Mouse (Mus musculus) liver, embryonic 16.5 days (tissue): Measurements from ENCODE around the gene Lrch1. TPM values are rescaled to one million over a fixed set of nuclear protein-coding genes. Genes with fewer than 3 reads are reported as not detected.

Experiments used
- ATAC-seq: fragments of 200-750 bp; cut with Nextera tagmentation; 2 replicates; pipeline ENCODE4 v1.8.0; 2017; ENCODE audit warnings: low read depth, mild to moderate bottlenecking, moderate number of reproducible peaks, moderate library complexity
- H3K27ac ChIP-seq: fragments of 300-500 bp; sonication (generic); 2 replicates; pipeline ENCODE4 v1.5.1; 2014; ENCODE audit warnings: mild to moderate bottlenecking, low read length
- H3K27me3 ChIP-seq: fragments of 300-500 bp; sonication (generic); 2 replicates; pipeline ENCODE4 v1.6.1; 2014; ENCODE audit warnings: low read depth, low read length, mixed read lengths; ENCODE audit not compliant: control insufficient read depth, insufficient read depth
- H3K36me3 ChIP-seq: fragments of 300-500 bp; sonication (generic); 2 replicates; pipeline ENCODE4 v1.6.1; 2014; ENCODE audit warnings: mild to moderate bottlenecking; ENCODE audit not compliant: control insufficient read depth, insufficient read depth
- H3K4me1 ChIP-seq: fragments of 300-500 bp; sonication (generic); 2 replicates; pipeline ENCODE4 v1.6.1; 2014; ENCODE audit warnings: low read depth, low read length, mixed read lengths; ENCODE audit not compliant: control insufficient read depth
- H3K4me2 ChIP-seq: fragments of 300-500 bp; sonication (generic); 2 replicates; pipeline ENCODE4 v1.6.1; 2014; ENCODE audit warnings: low read depth, low read length, mixed read lengths
- H3K4me3 ChIP-seq: fragments of 300-500 bp; sonication (generic); 2 replicates; pipeline ENCODE4 v1.5.1; 2014; ENCODE audit warnings: low read depth, mild to moderate bottlenecking, low read length
- H3K9ac ChIP-seq: fragments of 300-500 bp; sonication (generic); 2 replicates; pipeline ENCODE4 v1.6.1; 2014; ENCODE audit warnings: low read depth, low read length
- H3K9me3 ChIP-seq: fragments of 300-500 bp; sonication (generic); replicated peaks from 2 replicates; pipeline ENCODE4 v1.6.1; 2016; ENCODE audit warnings: low read length; ENCODE audit not compliant: control insufficient read depth
- WGBS: fragments of 180-500 bp; shearing (Covaris S2); extraction: QIAGEN DNeasy Blood & Tissue Kit; methylation state at CpG from one replicate; pipeline ENCODE4 v1.1.7; 2014; ENCODE audit not compliant: insufficient replicate concordance; 5-methylcytosine and 5-hydroxymethylcytosine counted together
- polyA plus RNA-seq: library from polyadenylated mRNA; unstranded; fragments of >200 nt; fragmentation: Nextera tagmentation; extraction: Ambion mirVana; gene quantifications from 2 replicates; pipeline ENCODE4 v1.2.1, GENCODE M21; 2015

Lrch1 gene
- polyA plus RNA-seq, 1 experiment from 2014 or later = 4.5 TPM

DNA sequence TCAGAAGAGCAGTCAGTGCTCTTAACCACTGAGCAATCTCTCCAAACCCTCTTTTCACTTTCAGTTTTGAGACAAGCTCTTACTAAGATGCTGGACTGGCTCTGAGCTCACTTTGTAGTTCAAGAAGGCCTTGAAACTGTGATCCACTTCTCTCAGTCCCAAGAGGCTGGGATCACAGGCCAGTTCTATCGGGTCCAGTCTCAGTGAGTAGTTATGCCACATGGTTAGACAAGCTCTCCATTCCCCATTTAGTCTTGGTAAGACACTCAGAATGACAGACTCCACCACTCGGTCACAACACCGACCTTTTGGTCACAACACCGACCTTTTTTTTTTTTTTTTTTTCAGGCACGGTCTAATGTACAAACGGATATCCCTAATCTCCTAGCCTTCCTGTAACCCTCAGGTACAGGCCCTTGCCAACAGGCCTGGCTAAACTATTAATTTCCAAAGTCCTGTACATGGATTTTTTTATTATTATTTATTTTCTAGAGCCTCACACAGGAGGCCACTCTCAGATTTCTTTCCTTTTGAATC, 4.0 kb downstream of the Lrch1 start:
- ATAC-seq = no peak
- Histone ChIP-seq H3K27ac (no peak overlapping the region), H3K36me3 (no peaks in the 10 kb centered on the region), H3K9me3 (no peaks in the 10 kb centered on the region), H3K27me3 (no peaks in the 10 kb centered on the region), H3K4me2 (no peak overlapping the region), H3K4me3 (no peak overlapping the region), H3K4me1 (peaks cover 27% of the 10 kb centered on the region), H3K9ac (no peak overlapping the region)
- 67% methylated on average over 6 of the region's 6 CpGs for WGBS

DNA sequence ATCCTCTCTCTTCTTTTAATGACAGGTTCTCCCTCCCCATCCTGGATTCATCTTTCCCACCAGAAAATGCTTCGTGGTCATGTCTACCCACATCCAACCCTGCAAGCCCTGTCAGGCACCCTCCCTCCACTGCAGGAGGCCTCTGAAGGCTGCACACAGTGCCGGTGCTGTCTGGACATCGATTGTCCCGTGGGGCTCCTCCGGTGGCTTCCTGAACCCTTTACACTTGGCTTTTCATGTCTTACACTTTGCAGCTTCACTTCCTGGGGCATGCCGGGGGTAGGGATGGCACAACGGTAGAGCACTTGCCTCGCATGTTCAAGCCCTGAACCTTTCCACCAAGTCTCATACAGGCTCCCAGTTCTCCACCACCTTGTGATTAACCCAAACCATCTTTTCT, 4.7 kb downstream of the Lrch1 start:
- no peak for ATAC-seq
- 25% methylated on average over 8 of the region's 8 CpGs for WGBS
- Histone ChIP-seq H3K9me3 (no peaks in the 10 kb centered on the region), H3K27ac (no peak overlapping the region), H3K4me3 (no peak overlapping the region), H3K4me1 (peaks cover 23% of the 10 kb centered on the region), H3K9ac (no peak overlapping the region), H3K27me3 (no peaks in the 10 kb centered on the region), H3K36me3 (no peaks in the 10 kb centered on the region), H3K4me2 (no peak overlapping the region)

DNA sequence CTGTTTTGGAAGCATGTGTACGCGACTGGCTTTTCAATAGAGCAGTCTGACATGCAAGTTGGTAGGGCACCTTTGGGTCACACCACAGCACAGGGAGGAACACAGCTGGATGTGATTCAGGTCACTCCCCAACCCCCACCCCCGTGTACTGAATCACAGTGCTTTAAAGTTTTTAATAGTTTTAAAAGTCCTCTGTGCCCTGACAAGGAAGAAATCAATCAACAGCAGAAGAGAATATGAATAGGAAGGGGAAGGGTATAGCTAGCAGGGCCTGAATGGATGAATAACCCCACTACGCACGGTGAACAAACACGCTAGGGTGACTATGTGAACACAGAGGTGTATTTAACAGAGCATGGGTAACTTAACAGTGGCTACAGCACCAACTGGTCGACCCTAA, 6.1 kb downstream of the Lrch1 start:
- ATAC-seq = no peak
- no peak overlapping the region for H3K4me3 ChIP-seq
- H3K9ac ChIP-seq = no peak overlapping the region
- H3K27me3 ChIP-seq = no peaks in the 10 kb centered on the region
- 78% methylated on average over 7 of the region's 7 CpGs for WGBS
- no peak overlapping the region for H3K27ac ChIP-seq
- H3K4me1 ChIP-seq = peaks cover 32% of the 10 kb centered on the region
- H3K36me3 ChIP-seq = no peaks in the 10 kb centered on the region
- no peak overlapping the region for H3K4me2 ChIP-seq
- no peaks in the 10 kb centered on the region for H3K9me3 ChIP-seq

DNA sequence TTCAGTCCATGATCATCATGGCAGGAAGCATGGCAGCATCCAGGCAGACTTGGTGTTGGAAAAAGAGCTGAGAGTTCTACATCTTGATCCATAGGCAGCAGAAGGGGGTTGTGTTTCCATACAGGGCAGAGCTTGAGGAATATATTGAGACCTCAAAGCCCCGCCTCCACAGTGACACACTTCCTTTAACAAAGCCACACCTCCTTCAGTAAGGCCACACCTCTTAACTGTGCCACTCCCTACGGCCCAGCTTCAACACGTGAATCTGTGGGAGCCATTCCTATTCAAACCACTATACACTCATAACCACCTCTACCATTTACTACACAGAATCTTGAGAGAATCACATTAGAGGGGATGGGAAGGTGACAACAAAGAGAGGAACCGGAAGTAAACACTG, 6.9 kb downstream of the Lrch1 start:
- 0 out of 2 replicates have a peak, but pooled peaks have one; percentile 35 for ATAC-seq
- Histone ChIP-seq H3K9ac (no peak overlapping the region), H3K4me3 (no peak overlapping the region), H3K9me3 (no peaks in the 10 kb centered on the region), H3K27me3 (no peaks in the 10 kb centered on the region), H3K4me2 (no peak overlapping the region), H3K36me3 (no peaks in the 10 kb centered on the region), H3K27ac (no peak overlapping the region), H3K4me1 (peaks cover 28% of the 10 kb centered on the region)
- WGBS = 64% methylated on average over 4 of the region's 4 CpGs

DNA sequence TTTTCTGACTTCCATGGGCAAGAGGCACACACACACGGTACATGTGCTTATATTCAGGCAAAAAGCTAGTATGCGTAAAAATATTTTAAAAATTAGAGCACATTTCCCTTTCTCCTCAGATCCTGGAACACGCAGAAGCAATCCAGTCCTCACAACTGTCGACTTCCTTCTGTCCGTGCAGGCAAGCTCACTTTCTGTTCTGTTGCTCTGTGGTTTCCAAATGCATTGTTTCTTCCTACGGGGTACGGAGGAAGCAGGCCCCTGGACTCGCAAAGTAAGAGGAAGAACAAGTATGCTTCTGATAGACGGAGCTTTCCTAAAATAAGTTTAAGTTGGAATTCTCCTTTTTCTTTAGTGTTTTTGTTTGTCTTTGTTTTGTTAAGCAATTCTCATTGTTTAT, 8.3 kb downstream of the Lrch1 start:
- H3K4me1 ChIP-seq = peaks cover 25% of the 10 kb centered on the region
- ATAC-seq = no peak
- peak overlapping the region; percentile 68 for H3K27ac ChIP-seq
- no peaks in the 10 kb centered on the region for H3K9me3 ChIP-seq
- no peak overlapping the region for H3K9ac ChIP-seq
- no peaks in the 10 kb centered on the region for H3K36me3 ChIP-seq
- peak overlapping the region; percentile 11; the same call in 1 of the 2 replicates for H3K4me2 ChIP-seq
- WGBS = 33% methylated on average over 9 of the region's 9 CpGs
- H3K27me3 ChIP-seq = no peaks in the 10 kb centered on the region
- no peak overlapping the region for H3K4me3 ChIP-seq

DNA sequence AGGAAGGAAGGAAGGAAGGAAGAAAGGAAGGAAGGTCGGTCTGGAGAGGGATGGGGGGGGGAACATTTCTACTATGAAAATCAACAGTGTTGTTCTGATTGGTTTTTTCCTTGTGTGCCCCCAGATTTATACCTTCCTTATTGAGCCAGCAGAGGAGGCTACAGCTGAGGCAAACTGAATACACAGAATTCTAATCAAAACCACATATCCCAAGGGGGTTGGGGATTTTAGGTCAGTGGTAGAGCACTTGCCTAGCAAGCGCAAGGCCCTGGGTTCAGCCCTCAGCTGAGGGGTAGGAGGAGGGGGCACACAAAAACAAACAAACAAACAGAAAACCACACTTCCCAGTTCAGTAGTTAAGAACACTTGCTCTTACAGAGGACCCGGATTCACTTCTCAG, 8.8 kb downstream of the Lrch1 start:
- no peaks in the 10 kb centered on the region for H3K36me3 ChIP-seq
- H3K9ac ChIP-seq = no peak overlapping the region
- H3K9me3 ChIP-seq = no peaks in the 10 kb centered on the region
- 51% methylated on average over 3 of the region's 3 CpGs for whole genome bisulfite sequencing
- no peak for ATAC-seq
- peak overlapping the region; percentile 68 for H3K27ac ChIP-seq
- no peaks in the 10 kb centered on the region for H3K27me3 ChIP-seq
- peak overlapping the region; percentile 11; the same call in 1 of the 2 replicates for H3K4me2 ChIP-seq
- no peak overlapping the region for H3K4me3 ChIP-seq
- H3K4me1 ChIP-seq = peaks cover 25% of the 10 kb centered on the region

DNA sequence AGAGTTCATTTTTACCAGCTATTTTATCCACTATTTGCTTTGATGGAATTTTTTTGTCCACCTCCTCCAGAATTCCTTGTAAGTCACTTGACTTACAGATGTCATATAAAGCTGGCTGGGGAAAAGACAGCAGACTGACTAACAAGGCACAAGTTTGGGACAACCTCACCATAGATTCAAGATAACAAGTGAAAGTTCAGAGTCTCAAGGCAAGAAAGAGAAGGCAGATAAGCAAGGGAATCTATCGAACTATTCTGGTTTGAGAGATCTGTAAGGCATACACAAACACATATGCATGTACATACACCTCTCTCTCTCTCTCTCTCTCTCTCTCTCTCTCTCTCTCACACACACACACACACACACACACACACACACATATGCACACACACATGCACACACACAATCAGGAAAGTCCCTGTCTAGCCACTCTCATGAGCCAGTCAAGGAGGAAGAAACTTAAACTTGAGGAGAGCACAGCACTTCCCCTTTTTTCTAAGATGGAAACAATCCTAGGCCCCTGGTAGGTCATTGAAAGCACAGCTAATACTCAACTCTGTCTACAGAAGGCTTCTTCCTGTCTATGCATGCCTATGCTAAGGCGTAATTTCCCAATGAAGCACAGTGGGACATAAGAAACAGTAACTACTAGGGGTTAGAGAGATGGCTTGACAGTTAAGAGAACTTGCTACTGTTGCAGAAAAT, 11.0 kb downstream of the Lrch1 start:
- peak; percentile 35; the same call in 1 of the 2 replicates for ATAC-seq
- WGBS = 31% methylated on average over 2 of the region's 2 CpGs
- peak overlapping the region; percentile 48 for H3K27ac ChIP-seq

DNA sequence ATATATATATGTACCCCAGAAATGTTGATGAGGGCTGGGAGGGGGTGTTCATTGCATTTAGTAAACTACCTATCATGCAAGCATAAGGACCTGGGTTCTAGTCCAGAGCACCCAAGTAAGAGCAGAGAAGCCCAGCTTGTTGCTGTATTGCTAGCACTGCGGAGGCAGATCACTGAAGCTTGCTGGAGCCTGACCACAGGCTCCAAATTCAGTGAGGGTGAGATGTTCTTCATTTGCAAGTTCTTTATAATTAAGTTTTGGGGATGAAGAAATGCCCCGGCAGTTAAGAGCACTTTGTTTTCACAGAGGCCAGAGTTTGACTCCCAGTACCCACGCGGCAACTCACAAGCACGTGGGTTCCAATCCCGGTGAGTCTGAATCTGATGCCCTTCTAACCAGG, 12.6 kb downstream of the Lrch1 start:
- H3K4me3 ChIP-seq = no peak overlapping the region
- 91% methylated on average over 6 of the region's 6 CpGs for WGBS
- no peak for ATAC-seq

More for the DNA sequence above, 11.0 kb downstream of the Lrch1 start:
- Histone ChIP-seq H3K4me2 (no peak overlapping the region), H3K9ac (no peak overlapping the region), H3K9me3 (no peaks in the 10 kb centered on the region), H3K4me1 (peaks cover 20% of the 10 kb centered on the region), H3K4me3 (no peak overlapping the region), H3K36me3 (no peaks in the 10 kb centered on the region), H3K27me3 (no peaks in the 10 kb centered on the region)

DNA sequence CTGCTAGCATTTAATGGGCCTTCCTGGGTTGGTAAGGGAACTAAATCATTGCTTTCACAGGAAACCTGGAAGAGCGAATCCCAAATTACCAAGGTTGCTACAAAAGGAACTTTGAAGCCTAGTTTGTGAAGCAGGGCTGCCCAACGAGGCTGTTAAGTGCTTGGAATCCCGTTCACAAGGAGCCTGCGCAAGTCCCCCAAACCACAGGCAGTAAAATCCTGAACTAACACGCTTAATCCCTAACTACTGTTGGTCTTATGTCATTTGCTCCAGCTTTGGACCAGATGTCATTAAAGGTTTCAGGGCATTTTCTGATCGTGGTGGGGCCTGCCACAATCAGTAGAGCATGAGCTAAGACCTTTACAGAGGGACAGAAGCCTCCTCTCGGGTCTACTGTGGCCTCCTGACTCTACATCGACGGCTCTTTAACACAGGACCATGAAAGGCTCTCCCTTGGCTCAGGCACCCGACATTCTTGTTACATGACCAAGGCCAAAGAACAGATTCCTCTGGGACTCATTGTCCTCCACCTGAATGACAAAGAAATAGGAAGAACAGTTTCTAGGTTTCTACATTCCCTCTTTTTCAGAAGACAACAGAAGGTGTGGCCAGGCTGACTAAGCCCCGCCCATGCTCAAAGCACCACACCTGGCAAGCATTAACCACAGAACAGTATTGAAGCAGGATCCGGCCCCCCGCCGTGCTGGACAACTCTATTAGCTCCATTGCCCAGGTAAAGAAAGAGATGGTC, 13.5 kb downstream of the Lrch1 start:
- no peak overlapping the region for H3K4me3 ChIP-seq
- H3K9me3 ChIP-seq = no peaks in the 10 kb centered on the region
- no peaks in the 10 kb centered on the region for H3K27me3 ChIP-seq
- no peak overlapping the region for H3K4me2 ChIP-seq
- ATAC-seq = no peak
- H3K4me1 ChIP-seq = peaks cover 26% of the 10 kb centered on the region
- H3K36me3 ChIP-seq = no peaks in the 10 kb centered on the region
- 68% methylated on average over 14 of the region's 14 CpGs for WGBS
- H3K9ac ChIP-seq = no peak overlapping the region
- no peak overlapping the region for H3K27ac ChIP-seq

More for the DNA sequence above, 12.6 kb downstream of the Lrch1 start:
- no peak overlapping the region for H3K27ac ChIP-seq
- H3K9me3 ChIP-seq = no peaks in the 10 kb centered on the region
- no peak overlapping the region for H3K9ac ChIP-seq
- H3K4me1 ChIP-seq = peaks cover 18% of the 10 kb centered on the region
- no peaks in the 10 kb centered on the region for H3K27me3 ChIP-seq
- no peak overlapping the region for H3K4me2 ChIP-seq
- H3K36me3 ChIP-seq = no peaks in the 10 kb centered on the region
